Mouse (Mus musculus): ENCODE measurements at regions not wholly inside any gene's neighbourhood (a gene's known extent, or its start where the extent isn't known, plus 50 kb on each side); places are given as distances from the start of the nearest gene placed in this dataset.

- TF ChIP-seq CTCF (IDR thresholded peaks at IDR 0.05; ENCODE audit: control insufficient read depth, insufficient read depth, insufficient replicate concordance, low read depth, low read length) (no peak), POLR2A (IDR thresholded peaks at IDR 0.05; ENCODE audit: control insufficient read depth, low read depth, low read length) (no peak)
Measured at GRCm38 (mm10) chr10:11841494-11841893, 498.3 kb downstream of the Epm2a start.

Data from testis, adult 2 months (tissue).